Mouse (Mus musculus): ENCODE data around the gene Papola.
A peak's percentile ranks its signal among the peaks of the same experiment; 100 is the strongest.

The Papola gene

GRCm38 (mm10) chr12:105805790-105806189 lies 21.3 kb downstream of the Papola start:
- no peak for DNase-seq (ENCODE audit: low read depth, low spot score)

- DNase-seq (ENCODE audit: low read depth, low spot score), result no peak
Measured at GRCm38 (mm10) chr12:105806205-105806604, 21.7 kb downstream of the Papola start.

DNA sequence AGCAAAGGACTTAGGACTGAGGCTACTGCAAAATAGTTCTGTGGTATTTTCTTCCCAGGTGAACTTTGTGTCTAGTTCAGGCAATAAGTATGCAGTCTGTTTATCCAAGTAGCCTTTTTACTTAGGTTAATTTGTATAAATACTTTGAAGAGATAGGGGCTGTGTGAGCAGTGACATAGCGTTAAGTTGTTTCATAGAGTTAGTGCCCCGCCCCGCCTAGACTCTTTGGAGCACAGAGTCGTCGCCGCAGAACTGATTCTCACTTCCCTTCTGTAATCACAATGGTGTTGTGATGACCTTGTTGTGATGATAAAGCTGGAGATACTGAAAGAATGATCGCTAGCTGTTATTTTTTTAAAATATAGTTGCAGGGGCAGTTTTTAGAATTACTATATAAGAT lies 22.9 kb downstream of the Papola start:
- DNase-seq (ENCODE audit: low read depth, low spot score), result no peak

DNA sequence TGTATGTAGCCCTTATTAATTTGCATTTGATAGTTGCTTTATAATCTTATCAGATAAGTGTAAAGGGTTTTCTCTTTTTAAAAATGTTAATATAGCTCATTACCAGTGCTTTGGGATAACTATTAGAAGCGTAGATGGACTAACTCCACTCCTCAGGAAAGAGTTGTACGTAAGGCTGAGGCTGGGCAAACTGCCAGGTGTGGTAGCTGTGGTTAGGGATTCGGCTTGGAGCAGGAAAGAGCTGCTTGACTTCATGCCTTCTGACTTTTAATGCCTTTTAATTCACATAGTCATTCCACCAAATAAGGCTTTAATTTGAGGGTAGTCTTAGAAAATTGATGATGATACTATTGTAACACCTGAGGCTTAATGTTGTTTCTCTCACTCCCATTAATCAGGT lies 24.5 kb downstream of the Papola start:
- DNase-seq (ENCODE audit: low read depth, low spot score), result no peak

- no peak for DNase-seq (ENCODE audit: low read depth, low spot score)
Measured at GRCm38 (mm10) chr12:105810608-105811007, 26.1 kb downstream of the Papola start.

DNA sequence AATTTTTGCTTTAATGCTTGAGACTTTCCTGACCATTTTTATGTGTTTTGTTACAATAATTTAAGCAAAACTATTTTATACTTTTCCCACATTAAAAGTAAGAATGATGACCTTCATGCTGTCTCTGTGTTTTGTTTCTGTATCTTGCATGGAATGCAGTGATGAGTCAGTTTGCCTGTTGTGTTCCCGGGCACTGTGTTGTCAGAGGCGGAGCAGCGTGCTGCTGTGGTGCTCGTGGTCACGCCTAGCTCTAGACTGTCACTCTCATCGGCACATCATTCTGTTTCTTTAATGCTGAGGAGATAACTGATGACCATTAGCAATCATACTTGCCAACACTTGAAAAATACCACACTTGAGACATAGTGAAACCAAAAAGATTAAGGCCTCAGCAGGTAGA lies 29.5 kb downstream of the Papola start:
- no peak for DNase-seq (ENCODE audit: low read depth, low spot score)

GRCm38 (mm10) chr12:105823472-105823871 lies 39.0 kb downstream of the Papola start:
- DNase-seq (ENCODE audit: low read depth, low spot score), result no peak

GRCm38 (mm10) chr12:105824743-105825142 lies 40.2 kb downstream of the Papola start:
- DNase-seq (ENCODE audit: low read depth, low spot score), result no peak

DNA sequence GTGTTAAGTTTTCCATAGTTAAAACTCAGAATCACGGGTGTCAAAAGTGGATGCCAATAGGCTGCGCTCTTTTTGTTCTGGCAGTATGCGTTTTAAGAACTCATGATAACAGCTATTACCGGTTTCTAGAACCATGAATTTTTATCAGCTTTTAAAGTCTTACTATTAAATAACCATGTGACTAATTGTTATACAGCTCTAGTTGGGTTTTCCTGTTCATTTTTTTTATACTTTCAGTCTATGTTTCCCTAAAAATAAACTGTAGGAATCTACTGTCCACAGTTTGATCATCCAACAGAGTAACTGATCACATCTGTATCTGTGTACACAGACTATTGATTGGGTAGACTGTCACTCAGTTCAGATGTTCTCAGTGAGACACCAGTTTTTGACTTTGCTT lies 40.8 kb downstream of the Papola start:
- no peak for DNase-seq (ENCODE audit: low read depth, low spot score)

DNA sequence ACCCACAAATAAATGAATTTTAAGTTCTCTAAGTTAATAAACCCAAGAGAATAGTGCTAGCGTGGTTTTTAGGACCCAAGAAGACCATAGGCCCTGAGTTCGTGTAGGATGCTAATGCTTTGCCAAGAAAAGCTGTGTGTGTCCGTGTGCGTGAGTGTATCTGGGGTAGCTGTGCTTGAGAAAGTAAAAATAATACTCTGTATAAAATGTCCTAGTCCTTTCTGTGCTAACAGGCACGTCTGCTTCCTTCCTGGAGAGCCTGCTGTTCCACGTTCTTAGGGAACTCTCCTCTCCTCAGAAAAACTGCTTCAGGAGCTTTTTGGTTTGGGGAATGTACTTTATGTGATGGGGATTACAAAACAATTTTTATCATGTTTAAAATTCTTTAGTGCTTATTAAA lies 48.0 kb downstream of the Papola start:
- DNase-seq (ENCODE audit: low read depth, low spot score), result no peak

- DNase-seq (ENCODE audit: low read depth, low spot score), result no peak
Measured at GRCm38 (mm10) chr12:105834926-105835325, 50.4 kb downstream of the Papola start.

- DNase-seq (ENCODE audit: low read depth, low spot score), result no peak
Measured at GRCm38 (mm10) chr12:105835571-105835970, 51.1 kb downstream of the Papola start.

- DNase-seq (ENCODE audit: low read depth, low spot score), result peak; percentile 50
Measured at GRCm38 (mm10) chr12:105836196-105836595, 51.7 kb downstream of the Papola start.

DNA sequence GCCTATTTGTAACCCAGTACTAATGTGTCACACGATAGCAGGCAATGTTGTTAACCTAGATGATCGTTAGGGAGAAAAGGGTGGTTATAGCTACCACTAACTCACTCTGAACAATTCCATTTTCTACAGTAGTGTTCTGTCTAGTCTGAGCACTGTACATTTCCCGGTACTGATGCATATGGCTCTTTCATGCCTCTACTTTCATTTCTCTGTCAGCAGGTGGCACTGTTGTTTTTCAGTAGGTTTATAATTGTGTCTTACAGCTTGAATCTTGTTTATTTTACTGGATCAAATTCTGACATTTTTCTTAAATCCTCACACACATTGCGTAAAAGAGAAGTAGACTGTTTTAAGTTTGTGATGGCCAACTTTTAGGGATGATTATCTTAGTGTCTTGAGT lies 54.6 kb downstream of the Papola start:
- DNase-seq (ENCODE audit: low read depth, low spot score), result peak; percentile 54

- peak; percentile 40 for DNase-seq (ENCODE audit: low read depth, low spot score)
Measured at GRCm38 (mm10) chr12:105840545-105840944, 56.1 kb downstream of the Papola start.

- no peak for DNase-seq (ENCODE audit: low read depth, low spot score)
Measured at GRCm38 (mm10) chr12:105843243-105844005, 58.9 kb downstream of the Papola start.

DNA sequence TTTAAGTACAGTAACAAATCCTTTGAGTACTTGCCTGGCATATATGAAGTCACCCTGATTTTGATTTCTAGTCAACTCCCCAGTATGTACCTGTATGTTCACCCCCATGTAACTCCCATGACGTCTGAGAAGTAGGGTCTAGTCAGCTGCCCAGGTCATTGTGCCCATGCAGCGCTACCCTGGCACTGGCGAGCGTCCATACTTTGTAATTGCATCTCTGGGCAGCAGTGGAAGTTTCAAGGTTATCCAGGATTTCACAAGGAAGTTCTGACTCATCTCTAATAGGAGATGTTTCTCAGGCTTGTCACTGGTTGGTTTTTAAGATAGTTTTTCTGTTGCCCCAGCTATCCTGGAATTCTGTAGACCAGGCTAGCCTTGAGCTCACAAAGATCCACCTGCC lies 59.9 kb downstream of the Papola start:
- DNase-seq (ENCODE audit: low read depth, low spot score), result no peak

DNA sequence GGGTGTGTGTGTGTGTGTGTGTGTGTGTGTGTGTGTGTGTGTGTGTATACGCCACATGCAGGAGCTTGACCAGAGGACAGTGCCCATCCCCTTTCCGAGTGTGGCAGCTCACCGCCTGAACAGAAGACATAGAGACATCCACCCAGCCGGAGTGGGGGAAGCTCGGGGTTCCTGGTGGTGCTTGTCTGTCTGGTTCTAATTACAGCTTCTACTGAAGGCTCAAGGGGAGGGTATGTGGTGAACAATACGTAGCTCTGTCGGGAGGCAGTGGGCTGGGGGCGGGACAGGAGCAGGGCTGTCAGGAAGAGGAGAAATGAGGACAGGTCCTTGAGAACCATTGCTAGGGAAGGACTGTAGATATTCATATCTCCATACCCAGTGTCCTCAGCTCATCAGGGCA lies 64.6 kb downstream of the Papola start:
- no peak for DNase-seq (ENCODE audit: low read depth, low spot score)

GRCm38 (mm10) chr12:105850675-105851074 lies 66.2 kb downstream of the Papola start:
- no peak for DNase-seq (ENCODE audit: low read depth, low spot score)

DNA sequence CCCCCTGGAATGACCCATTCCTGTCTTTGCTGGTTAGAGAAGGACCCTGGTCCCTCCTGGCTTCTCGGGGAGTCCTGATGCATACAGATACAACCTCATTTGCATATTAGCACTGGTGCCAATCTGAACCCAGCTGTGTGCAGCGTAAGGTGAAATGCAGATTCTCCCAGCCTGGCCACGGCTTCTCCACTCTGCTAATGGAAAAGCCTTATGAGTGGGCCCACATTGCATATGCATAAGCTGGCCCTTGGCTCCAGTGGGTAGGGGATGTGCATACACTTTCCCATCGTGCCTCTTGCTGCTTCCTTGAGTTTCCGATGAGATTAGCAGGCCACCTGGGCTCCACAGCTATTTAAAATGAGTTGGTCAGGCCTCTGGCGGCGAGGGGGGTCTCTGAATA lies 68.3 kb downstream of the Papola start:
- DNase-seq (ENCODE audit: low read depth, low spot score), result no peak

DNA sequence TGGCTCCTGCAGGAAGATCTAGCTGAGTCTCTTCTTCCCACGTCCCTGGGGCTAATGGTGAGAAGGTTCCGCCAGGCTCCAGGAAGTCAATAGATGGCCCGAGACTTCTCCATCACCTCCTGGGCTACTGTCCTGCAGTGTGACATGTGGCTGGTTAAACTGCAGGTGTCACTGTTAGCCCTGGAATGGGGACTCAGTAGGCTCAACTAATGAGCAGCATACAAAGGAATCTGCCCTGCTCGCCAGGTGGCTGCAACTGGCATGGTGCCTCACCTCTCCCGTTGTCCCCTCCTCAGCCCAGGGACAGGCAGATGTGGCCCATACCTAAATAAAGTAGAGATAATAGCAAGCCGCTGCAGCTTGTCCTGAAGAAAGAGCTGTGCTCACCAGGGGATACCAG lies 70.1 kb downstream of the Papola start:
- no peak for DNase-seq (ENCODE audit: low read depth, low spot score)

DNA sequence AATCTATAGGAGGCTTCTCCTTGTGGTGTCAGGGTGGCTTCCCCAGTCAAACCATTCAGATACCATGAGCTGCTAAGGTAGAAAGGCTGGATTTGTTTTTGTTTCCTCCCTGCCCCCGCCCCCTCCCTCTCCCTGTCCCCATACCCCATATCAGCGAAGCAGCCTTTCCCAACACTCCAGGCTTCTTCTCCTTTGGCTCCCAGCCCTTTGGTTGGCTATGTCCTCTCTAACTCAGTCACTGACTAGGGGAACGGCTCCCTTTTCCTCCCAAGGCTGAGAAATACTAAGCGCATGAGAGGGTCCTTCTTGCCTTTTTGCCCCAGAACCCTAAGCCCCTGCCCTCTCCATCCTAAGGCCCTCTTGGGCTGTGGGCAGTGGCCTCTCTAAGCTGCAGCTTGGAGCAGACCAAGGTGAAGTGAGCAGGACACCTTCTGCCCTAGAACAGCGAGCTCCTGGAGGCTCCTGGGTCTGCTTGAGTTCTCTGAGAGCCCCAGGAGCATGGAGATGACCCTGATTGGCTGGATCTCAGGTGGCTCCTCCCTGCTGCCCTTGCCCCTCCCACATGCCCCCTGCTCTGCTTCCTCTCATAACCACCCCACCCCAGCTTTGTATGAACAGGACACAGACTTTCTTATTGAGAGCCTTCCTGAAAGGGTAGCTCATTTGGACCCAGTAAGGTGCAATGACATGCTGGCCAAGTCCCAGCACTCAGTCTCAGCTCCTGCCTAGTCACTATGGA lies 73.6 kb downstream of the Papola start:
- DNase-seq (ENCODE audit: low read depth, low spot score), result peak; percentile 70

GRCm38 (mm10) chr12:105862072-105862471 lies 77.6 kb downstream of the Papola start:
- no peak for DNase-seq (ENCODE audit: low read depth, low spot score)

Measured in R1 (cell line).